Mouse (Mus musculus): ENCODE data around the gene Aspdh. TPM values are rescaled to one million over a fixed set of nuclear protein-coding genes. Genes with fewer than 3 reads are reported as not detected.

Gene Aspdh
- polyA plus RNA-seq, 1 experiment from 2014 or later, result 3.9 TPM

GRCm38 (mm10) chr7:44443268-44444173 lies 21.7 kb upstream of the Aspdh start:
- Histone ChIP-seq H3K4me2 (ENCODE audit: low read length) (peak overlapping the region; percentile 99), H3K36me3 (ENCODE audit: control insufficient read depth, insufficient read depth, low read length) (peaks cover 22% of the 10 kb centered on the region; the same call in 1 of the 2 replicates), H3K4me3 (ENCODE audit: low read depth, low read length) (peak overlapping the region; percentile 68), H3K9ac (ENCODE audit: low read depth, low read length) (peak overlapping the region; percentile 95), H3K4me1 (ENCODE audit: control insufficient read depth, insufficient read depth, low read length) (peaks cover 60% of the 10 kb centered on the region), H3K27ac (ENCODE audit: low read length) (peak overlapping the region; percentile 97), H3K9me3 (replicated peaks; ENCODE audit: control insufficient read depth, low read length, poor library complexity, severe bottlenecking) (no peaks in the 10 kb centered on the region), H3K27me3 (ENCODE audit: control insufficient read depth, insufficient read depth, low read depth, low read length) (no peaks in the 10 kb centered on the region)
- peak; percentile 47 for ATAC-seq
- 9% methylated on average over 19 of the region's 20 CpGs for WGBS

DNA sequence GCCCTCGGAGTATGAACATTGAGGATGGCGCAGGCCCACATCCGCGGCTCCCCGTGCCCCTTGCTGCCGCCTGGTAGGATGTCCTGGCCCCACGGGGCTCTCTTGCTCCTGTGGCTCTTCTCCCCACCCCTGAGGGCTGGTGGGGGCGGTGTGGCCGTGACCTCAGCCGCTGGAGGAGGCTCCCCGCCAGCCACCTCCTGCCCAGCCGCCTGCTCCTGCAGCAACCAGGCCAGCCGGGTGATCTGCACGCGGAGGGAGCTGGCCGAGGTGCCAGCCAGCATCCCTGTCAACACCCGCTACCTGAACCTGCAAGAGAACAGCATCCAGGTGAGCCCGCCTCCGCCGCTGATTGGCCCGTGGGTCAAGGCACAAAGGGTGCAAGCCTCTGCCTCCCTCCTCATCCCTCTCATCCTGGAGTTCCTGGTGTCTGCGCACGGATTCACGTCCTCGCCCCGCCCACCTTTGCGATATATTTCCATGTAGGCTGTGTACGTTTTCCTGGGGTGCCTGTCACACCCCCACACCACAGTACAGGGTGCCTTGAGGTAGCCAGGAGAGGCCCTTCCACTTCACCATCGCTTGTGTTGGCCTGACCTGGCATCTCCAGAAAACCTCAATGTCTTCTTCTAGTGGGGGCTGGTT lies 20.2 kb upstream of the Aspdh start:
- peak overlapping the region; percentile 63 for H3K9ac ChIP-seq (ENCODE audit: low read depth, low read length)
- peak overlapping the region; percentile 24; the same call in 1 of the 2 replicates for H3K27ac ChIP-seq (ENCODE audit: low read length)
- ATAC-seq, result no peak
- peak overlapping the region; percentile 68 for H3K4me3 ChIP-seq (ENCODE audit: low read depth, low read length)
- H3K36me3 ChIP-seq (ENCODE audit: control insufficient read depth, insufficient read depth, low read length), result peaks cover 35% of the 10 kb centered on the region
- H3K9me3 ChIP-seq (replicated peaks; ENCODE audit: control insufficient read depth, low read length, poor library complexity, severe bottlenecking), result no peaks in the 10 kb centered on the region
- WGBS, result 31% methylated on average over 28 of the region's 29 CpGs
- H3K4me1 ChIP-seq (ENCODE audit: control insufficient read depth, insufficient read depth, low read length), result peaks cover 65% of the 10 kb centered on the region
- H3K27me3 ChIP-seq (ENCODE audit: control insufficient read depth, insufficient read depth, low read depth, low read length), result no peaks in the 10 kb centered on the region
- peak overlapping the region; percentile 99 for H3K4me2 ChIP-seq (ENCODE audit: low read length)

- no peak for ATAC-seq
- peak overlapping the region; percentile 99 for H3K4me2 ChIP-seq (ENCODE audit: low read length)
- no peaks in the 10 kb centered on the region for H3K9me3 ChIP-seq (replicated peaks; ENCODE audit: control insufficient read depth, low read length, poor library complexity, severe bottlenecking)
- no peaks in the 10 kb centered on the region for H3K27me3 ChIP-seq (ENCODE audit: control insufficient read depth, insufficient read depth, low read depth, low read length)
- peaks cover 37% of the 10 kb centered on the region for H3K36me3 ChIP-seq (ENCODE audit: control insufficient read depth, insufficient read depth, low read length)
- peak overlapping the region; percentile 63 for H3K9ac ChIP-seq (ENCODE audit: low read depth, low read length)
- peak overlapping the region; percentile 24; the same call in 1 of the 2 replicates for H3K27ac ChIP-seq (ENCODE audit: low read length)
- 45% methylated on average over 7 of the region's 7 CpGs for WGBS
- H3K4me3 ChIP-seq (ENCODE audit: low read depth, low read length), result peak overlapping the region; percentile 68
- H3K4me1 ChIP-seq (ENCODE audit: control insufficient read depth, insufficient read depth, low read length), result peaks cover 66% of the 10 kb centered on the region
Observed at GRCm38 (mm10) chr7:44445528-44445923, 19.7 kb upstream of the Aspdh start.

- Histone ChIP-seq H3K4me3 (ENCODE audit: low read depth, low read length) (no peak overlapping the region), H3K36me3 (ENCODE audit: control insufficient read depth, insufficient read depth, low read length) (peaks cover 38% of the 10 kb centered on the region), H3K9me3 (replicated peaks; ENCODE audit: control insufficient read depth, low read length, poor library complexity, severe bottlenecking) (no peaks in the 10 kb centered on the region), H3K9ac (ENCODE audit: low read depth, low read length) (peak overlapping the region; percentile 12; the same call in 1 of the 2 replicates), H3K27ac (ENCODE audit: low read length) (no peak overlapping the region; the same call in 1 of the 2 replicates), H3K4me2 (ENCODE audit: low read length) (peak overlapping the region; percentile 99), H3K4me1 (ENCODE audit: control insufficient read depth, insufficient read depth, low read length) (peaks cover 61% of the 10 kb centered on the region), H3K27me3 (ENCODE audit: control insufficient read depth, insufficient read depth, low read depth, low read length) (no peaks in the 10 kb centered on the region)
- 38% methylated on average over 12 of the region's 12 CpGs for WGBS
- no peak for ATAC-seq
Observed at GRCm38 (mm10) chr7:44446070-44446855, 18.9 kb upstream of the Aspdh start.

- Histone ChIP-seq H3K9me3 (replicated peaks; ENCODE audit: control insufficient read depth, low read length, poor library complexity, severe bottlenecking) (no peaks in the 10 kb centered on the region), H3K27me3 (ENCODE audit: control insufficient read depth, insufficient read depth, low read depth, low read length) (no peaks in the 10 kb centered on the region), H3K4me2 (ENCODE audit: low read length) (no peak overlapping the region), H3K4me3 (ENCODE audit: low read depth, low read length) (no peak overlapping the region), H3K9ac (ENCODE audit: low read depth, low read length) (no peak overlapping the region), H3K36me3 (ENCODE audit: control insufficient read depth, insufficient read depth, low read length) (peaks cover 28% of the 10 kb centered on the region), H3K27ac (ENCODE audit: low read length) (no peak overlapping the region), H3K4me1 (ENCODE audit: control insufficient read depth, insufficient read depth, low read length) (peaks cover 40% of the 10 kb centered on the region)
- 18% methylated on average over 3 of the region's 3 CpGs for WGBS
- ATAC-seq, result no peak
Observed at GRCm38 (mm10) chr7:44453256-44453655, 11.9 kb upstream of the Aspdh start.

DNA sequence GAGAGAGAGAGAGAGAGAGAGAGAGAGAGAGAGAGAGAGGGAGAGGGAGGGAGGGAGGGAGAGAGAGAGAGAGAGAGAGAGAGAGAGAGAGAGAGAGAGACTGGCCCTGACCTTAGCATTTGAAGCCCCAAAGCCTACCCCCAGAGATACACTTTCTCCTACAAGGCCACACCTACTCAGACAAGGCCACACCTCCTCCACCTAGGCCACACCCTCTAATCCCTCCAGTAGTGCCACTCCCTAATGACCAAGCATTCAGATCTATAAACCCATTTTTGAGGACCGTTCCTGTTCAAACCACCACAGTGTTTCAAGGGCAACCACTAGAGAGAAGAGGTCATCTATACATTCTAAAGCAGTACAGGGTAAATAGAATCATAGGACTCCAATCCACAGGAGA lies 8.9 kb upstream of the Aspdh start:
- no peaks in the 10 kb centered on the region for H3K9me3 ChIP-seq (replicated peaks; ENCODE audit: control insufficient read depth, low read length, poor library complexity, severe bottlenecking)
- peaks cover 24% of the 10 kb centered on the region for H3K36me3 ChIP-seq (ENCODE audit: control insufficient read depth, insufficient read depth, low read length)
- peaks cover 25% of the 10 kb centered on the region for H3K4me1 ChIP-seq (ENCODE audit: control insufficient read depth, insufficient read depth, low read length)
- no peak overlapping the region for H3K4me3 ChIP-seq (ENCODE audit: low read depth, low read length)
- no peak for ATAC-seq
- WGBS, result 97% methylated on average over 1 of the region's 1 CpGs
- no peaks in the 10 kb centered on the region for H3K27me3 ChIP-seq (ENCODE audit: control insufficient read depth, insufficient read depth, low read depth, low read length)
- H3K9ac ChIP-seq (ENCODE audit: low read depth, low read length), result no peak overlapping the region
- no peak overlapping the region for H3K4me2 ChIP-seq (ENCODE audit: low read length)
- no peak overlapping the region for H3K27ac ChIP-seq (ENCODE audit: low read length)

GRCm38 (mm10) chr7:44460067-44460466 lies 5.1 kb upstream of the Aspdh start:
- Histone ChIP-seq H3K27me3 (ENCODE audit: control insufficient read depth, insufficient read depth, low read depth, low read length) (no peaks in the 10 kb centered on the region), H3K4me2 (ENCODE audit: low read length) (no peak overlapping the region), H3K4me1 (ENCODE audit: control insufficient read depth, insufficient read depth, low read length) (peaks cover 16% of the 10 kb centered on the region), H3K9ac (ENCODE audit: low read depth, low read length) (no peak overlapping the region), H3K36me3 (ENCODE audit: control insufficient read depth, insufficient read depth, low read length) (peaks cover 46% of the 10 kb centered on the region), H3K9me3 (replicated peaks; ENCODE audit: control insufficient read depth, low read length, poor library complexity, severe bottlenecking) (no peaks in the 10 kb centered on the region), H3K27ac (ENCODE audit: low read length) (no peak overlapping the region), H3K4me3 (ENCODE audit: low read depth, low read length) (no peak overlapping the region)
- 84% methylated on average over 6 of the region's 6 CpGs for WGBS
- no peak for ATAC-seq

DNA sequence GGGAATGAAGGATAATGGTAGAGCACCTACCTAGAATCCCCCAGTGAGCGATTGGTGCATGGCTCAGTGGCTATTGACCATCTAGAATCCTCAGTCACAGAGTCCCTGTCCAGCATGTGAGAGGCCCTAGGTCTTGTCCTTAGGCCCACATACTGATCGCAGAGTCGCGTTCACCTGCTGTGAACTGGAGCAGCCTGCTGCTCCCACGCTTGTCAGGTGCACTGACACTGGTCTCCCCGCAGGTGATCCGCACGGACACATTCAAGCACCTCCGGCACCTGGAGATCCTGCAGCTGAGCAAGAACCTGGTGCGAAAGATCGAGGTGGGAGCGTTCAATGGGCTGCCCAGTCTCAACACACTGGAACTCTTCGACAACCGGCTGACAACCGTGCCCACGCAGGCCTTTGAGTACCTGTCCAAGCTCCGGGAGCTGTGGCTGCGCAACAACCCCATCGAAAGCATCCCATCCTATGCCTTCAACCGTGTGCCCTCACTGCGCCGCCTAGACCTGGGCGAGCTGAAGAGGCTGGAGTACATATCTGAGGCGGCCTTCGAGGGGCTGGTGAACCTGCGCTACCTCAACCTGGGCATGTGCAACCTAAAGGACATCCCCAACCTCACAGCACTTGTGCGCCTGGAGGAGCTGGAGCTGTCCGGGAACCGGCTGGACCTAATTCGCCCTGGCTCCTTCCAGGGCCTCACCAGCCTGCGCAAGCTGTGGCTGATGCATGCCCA lies 4.3 kb upstream of the Aspdh start:
- no peak overlapping the region for H3K4me3 ChIP-seq (ENCODE audit: low read depth, low read length)

More for the DNA sequence above, 4.3 kb upstream of the Aspdh start:
- Histone ChIP-seq H3K36me3 (ENCODE audit: control insufficient read depth, insufficient read depth, low read length) (peaks cover 46% of the 10 kb centered on the region), H3K4me2 (ENCODE audit: low read length) (no peak overlapping the region), H3K4me1 (ENCODE audit: control insufficient read depth, insufficient read depth, low read length) (peaks cover 23% of the 10 kb centered on the region), H3K27ac (ENCODE audit: low read length) (no peak overlapping the region), H3K9ac (ENCODE audit: low read depth, low read length) (no peak overlapping the region), H3K27me3 (ENCODE audit: control insufficient read depth, insufficient read depth, low read depth, low read length) (no peaks in the 10 kb centered on the region), H3K9me3 (replicated peaks; ENCODE audit: control insufficient read depth, low read length, poor library complexity, severe bottlenecking) (no peaks in the 10 kb centered on the region)
- no peak for ATAC-seq
- 81% methylated on average over 31 of the region's 31 CpGs for WGBS
